Mouse (Mus musculus) stomach, embryonic 14.5 days (tissue): ENCODE results near the gene Fam84b. TPM values are rescaled to one million over a fixed set of nuclear protein-coding genes. Genes with fewer than 3 reads are reported as not detected.

Experiments used
- ATAC-seq: fragments of 200-750 bp; cut with Nextera tagmentation; 2 replicates; pipeline ENCODE4 v1.8.0; 2017; ENCODE audit warnings: low read depth, moderate TSS enrichment; ENCODE audit not compliant: insufficient number of reproducible peaks, insufficient read depth, low FRiP score
- H3K27ac ChIP-seq: fragments of 300-500 bp; sonication (generic); 2 replicates; pipeline ENCODE4 v1.5.1; 2014; ENCODE audit warnings: mild to moderate bottlenecking, low read length, moderate library complexity, mixed read lengths
- H3K27me3 ChIP-seq: fragments of 300-500 bp; sonication (generic); 2 replicates; pipeline ENCODE4 v1.6.1; 2014; ENCODE audit warnings: low read length, control low read depth, mixed read lengths; ENCODE audit not compliant: control insufficient read depth, insufficient read depth
- H3K36me3 ChIP-seq: fragments of 300-500 bp; sonication (generic); 2 replicates; pipeline ENCODE4 v1.6.1; 2014; ENCODE audit warnings: mild to moderate bottlenecking, control low read depth, low read length, moderate library complexity, mixed read lengths; ENCODE audit not compliant: control insufficient read depth, insufficient read depth
- H3K4me1 ChIP-seq: fragments of 300-500 bp; sonication (generic); 2 replicates; pipeline ENCODE4 v1.6.1; 2014; ENCODE audit warnings: low read length, control low read depth, mixed read lengths; ENCODE audit not compliant: control insufficient read depth, insufficient read depth
- H3K4me2 ChIP-seq: fragments of 300-500 bp; sonication (generic); replicated peaks from 2 replicates; pipeline ENCODE4 v1.6.1; 2014; ENCODE audit warnings: low read depth, low read length, control low read depth
- H3K4me3 ChIP-seq: fragments of 300-500 bp; sonication (generic); 2 replicates; pipeline ENCODE4 v1.5.1; 2014; ENCODE audit warnings: low read depth, low read length, control low read depth
- H3K9ac ChIP-seq: fragments of 300-500 bp; sonication (generic); replicated peaks from 2 replicates; pipeline ENCODE4 v1.6.1; 2014; ENCODE audit warnings: low read depth, mild to moderate bottlenecking, control low read depth, low read length, moderate library complexity, mixed read lengths
- H3K9me3 ChIP-seq: fragments of 300-500 bp; sonication (generic); 2 replicates; pipeline ENCODE4 v1.6.1; 2016; ENCODE audit warnings: low read depth, low read length, control low read depth; ENCODE audit not compliant: control insufficient read depth
- WGBS: fragments of 180-500 bp; shearing (Covaris S2); extraction: QIAGEN DNeasy Blood & Tissue Kit; methylation state at CpG from one replicate; pipeline ENCODE4 v1.1.7; 2014; 5-methylcytosine and 5-hydroxymethylcytosine counted together
- polyA plus RNA-seq: library from polyadenylated mRNA; unstranded; fragments of >200 nt; fragmentation: Nextera tagmentation; extraction: Ambion mirVana; gene quantifications from 2 replicates; pipeline ENCODE4 v1.2.1, GENCODE M21; 2014

Fam84b gene
- polyA plus RNA-seq, 1 experiment from 2014 or later = 17.0 TPM

GRCm38 (mm10) chr15:60837719-60838118, 15.9 kb downstream of the Fam84b start:
- Histone ChIP-seq H3K9me3 (no peaks in the 10 kb centered on the region), H3K36me3 (no peaks in the 10 kb centered on the region), H3K9ac (no peak overlapping the region), H3K27ac (no peak overlapping the region), H3K4me1 (0 out of 2 replicates have a peak, but pooled peaks cover 5% of the 10 kb centered on the region), H3K4me2 (no peak overlapping the region), H3K4me3 (no peak overlapping the region), H3K27me3 (no peaks in the 10 kb centered on the region)
- WGBS = 91% methylated on average over 9 of the region's 9 CpGs
- no peak for ATAC-seq

GRCm38 (mm10) chr15:60836321-60836720, 17.3 kb downstream of the Fam84b start:
- WGBS = 58% methylated on average over 4 of the region's 4 CpGs
- Histone ChIP-seq H3K4me3 (no peak overlapping the region), H3K4me1 (0 out of 2 replicates have a peak, but pooled peaks cover 5% of the 10 kb centered on the region), H3K27ac (no peak overlapping the region), H3K9me3 (no peaks in the 10 kb centered on the region), H3K4me2 (no peak overlapping the region), H3K27me3 (no peaks in the 10 kb centered on the region), H3K9ac (no peak overlapping the region), H3K36me3 (no peaks in the 10 kb centered on the region)
- ATAC-seq = no peak

GRCm38 (mm10) chr15:60834598-60835571, 18.7 kb downstream of the Fam84b start:
- H3K36me3 ChIP-seq = no peaks in the 10 kb centered on the region
- no peak overlapping the region for H3K9ac ChIP-seq
- 87% methylated on average over 5 of the region's 5 CpGs for WGBS
- H3K27ac ChIP-seq = no peak overlapping the region
- 0 out of 2 replicates have a peak, but pooled peaks cover 5% of the 10 kb centered on the region for H3K4me1 ChIP-seq
- no peaks in the 10 kb centered on the region for H3K27me3 ChIP-seq
- H3K4me2 ChIP-seq = no peak overlapping the region
- no peaks in the 10 kb centered on the region for H3K9me3 ChIP-seq
- no peak for ATAC-seq
- no peak overlapping the region for H3K4me3 ChIP-seq

- no peaks in the 10 kb centered on the region for H3K9me3 ChIP-seq
- no peak for ATAC-seq
- H3K27me3 ChIP-seq = no peaks in the 10 kb centered on the region
- H3K4me2 ChIP-seq = no peak overlapping the region
- H3K9ac ChIP-seq = no peak overlapping the region
- H3K27ac ChIP-seq = no peak overlapping the region
- 18% methylated on average over 2 of the region's 2 CpGs for WGBS
- H3K4me3 ChIP-seq = no peak overlapping the region
- no peaks in the 10 kb centered on the region for H3K36me3 ChIP-seq
- H3K4me1 ChIP-seq = 0 out of 2 replicates have a peak, but pooled peaks cover 5% of the 10 kb centered on the region
These were observed 19.9 kb downstream of the Fam84b start for GRCm38 (mm10) chr15:60833476-60834218.

DNA sequence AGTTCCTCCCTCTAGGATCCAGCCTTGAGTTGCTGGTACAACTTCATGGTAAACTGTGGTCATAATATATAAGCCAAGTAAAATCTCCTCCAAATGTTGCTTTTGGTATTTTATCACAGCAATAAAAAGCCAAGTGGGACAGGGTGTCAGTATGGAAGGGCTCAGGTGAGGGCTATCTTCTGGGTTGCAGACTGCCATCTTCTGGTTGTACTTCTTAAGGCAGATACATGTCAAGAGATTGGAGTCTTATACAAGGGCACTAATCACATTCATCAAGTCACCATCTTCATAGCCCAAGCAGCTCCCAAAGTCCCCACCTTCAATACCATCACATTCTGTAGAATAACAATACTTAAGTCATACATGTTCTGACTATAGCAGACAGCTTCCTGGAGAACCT, 21.0 kb downstream of the Fam84b start:
- Histone ChIP-seq H3K9me3 (no peaks in the 10 kb centered on the region), H3K4me2 (no peak overlapping the region), H3K27me3 (no peaks in the 10 kb centered on the region), H3K4me1 (0 out of 2 replicates have a peak, but pooled peaks cover 5% of the 10 kb centered on the region), H3K27ac (no peak overlapping the region), H3K4me3 (no peak overlapping the region), H3K36me3 (no peaks in the 10 kb centered on the region), H3K9ac (no peak overlapping the region)
- ATAC-seq = no peak

GRCm38 (mm10) chr15:60826226-60826625, 27.4 kb downstream of the Fam84b start:
- no peak overlapping the region for H3K4me2 ChIP-seq
- no peak overlapping the region for H3K9ac ChIP-seq
- no peaks in the 10 kb centered on the region for H3K27me3 ChIP-seq
- peaks cover 7% of the 10 kb centered on the region; the same call in 1 of the 2 replicates for H3K4me1 ChIP-seq
- WGBS = 53% methylated on average over 1 of the region's 1 CpGs
- no peak overlapping the region for H3K4me3 ChIP-seq
- no peaks in the 10 kb centered on the region for H3K9me3 ChIP-seq
- ATAC-seq = no peak
- H3K36me3 ChIP-seq = no peaks in the 10 kb centered on the region
- H3K27ac ChIP-seq = no peak overlapping the region

DNA sequence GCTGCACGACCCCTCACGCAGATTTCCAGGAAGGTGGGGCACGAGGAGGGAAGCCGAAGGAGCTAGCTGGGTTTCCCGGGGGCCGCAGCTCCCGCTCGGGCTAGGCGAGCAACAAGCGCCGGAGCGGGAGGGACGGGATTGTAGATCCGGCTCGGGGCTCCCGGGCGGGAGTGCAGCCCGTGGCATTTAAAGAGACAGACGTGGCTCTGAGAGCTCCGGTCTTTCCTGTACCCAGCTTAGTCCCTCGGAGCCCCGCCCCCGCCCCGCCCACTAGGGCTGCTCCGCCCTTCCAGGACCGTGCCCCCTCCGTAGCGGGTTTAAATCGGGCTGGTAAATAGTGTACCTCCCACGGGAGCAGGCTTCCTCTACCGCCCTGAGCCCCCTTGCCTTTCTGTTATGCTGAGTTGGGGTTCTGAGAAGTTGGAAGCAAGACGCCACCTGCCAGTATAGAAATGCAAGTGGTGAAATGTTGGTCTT, 28.8 kb downstream of the Fam84b start:
- H3K27me3 ChIP-seq = no peaks in the 10 kb centered on the region
- H3K36me3 ChIP-seq = no peaks in the 10 kb centered on the region
- peak overlapping the region; percentile 99 for H3K4me2 ChIP-seq
- under 1% methylated on average over 29 of the region's 32 CpGs for WGBS
- ATAC-seq = peak; percentile 91
- H3K4me3 ChIP-seq = peak overlapping the region; percentile 75
- H3K9me3 ChIP-seq = no peaks in the 10 kb centered on the region
- peak overlapping the region; percentile 95 for H3K27ac ChIP-seq
- H3K4me1 ChIP-seq = peaks cover 9% of the 10 kb centered on the region; the same call in 1 of the 2 replicates
- peak overlapping the region; percentile 64 for H3K9ac ChIP-seq
